Mouse (Mus musculus) thymus, adult 2 months (tissue): Measurements from ENCODE around the gene Sec1.

Experiments
- CTCF ChIP-seq: fragments of 200-500 bp; IDR thresholded peaks from 2 replicates; pipeline ENCODE4 v1.5.1; 2012; ENCODE audit warnings: mild to moderate bottlenecking, control low read depth, low read length, moderate library complexity, borderline replicate concordance; ENCODE audit not compliant: control insufficient read depth, poor library complexity, insufficient read depth; ENCODE audit errors: extremely low read depth
- POLR2A ChIP-seq: fragments of 200-500 bp; IDR thresholded peaks from 2 replicates; pipeline ENCODE4 v1.6.1; 2012; ENCODE audit warnings: mild to moderate bottlenecking, low read length, control low read depth, moderate library complexity; ENCODE audit not compliant: control insufficient read depth, poor library complexity, insufficient read depth; ENCODE audit errors: extremely low read depth

- TF ChIP-seq CTCF (no peak), POLR2A (no peak)
Observed at GRCm38 (mm10) chr7:45640191-45640957, 53.8 kb downstream of the Sec1 start.
